Mouse (Mus musculus) frontal cortex, adult (tissue): Measurements from ENCODE around the gene Hist1h1t.

Experiments
- ATAC-seq: cut with Nextera tagmentation; 2 replicates; pipeline ENCODE4 v1.9.2; 2017; ENCODE audit warnings: mild to moderate bottlenecking, moderate library complexity, mixed read lengths; ENCODE audit not compliant: low TSS enrichment

Gene Hist1h1t

DNA sequence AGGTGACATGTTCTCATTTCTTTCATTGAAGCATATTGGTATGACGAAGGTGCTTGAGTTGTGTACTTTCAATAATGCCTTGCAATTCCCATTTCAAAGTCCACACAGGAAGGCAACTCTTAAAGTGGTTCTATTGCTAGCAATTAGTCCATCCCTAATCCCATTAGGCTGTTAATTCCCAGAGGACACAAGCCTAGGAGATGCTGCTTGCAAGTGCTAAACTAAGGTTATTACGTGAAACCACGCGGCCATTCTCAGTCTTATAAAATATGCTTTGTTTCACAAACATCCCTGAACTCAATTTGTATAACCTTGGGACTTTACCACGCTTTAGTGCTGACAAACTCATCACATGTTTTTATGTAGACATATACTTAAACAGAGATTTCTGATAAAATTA lies 41.5 kb downstream of the Hist1h1t start:
- ATAC-seq = no peak

DNA sequence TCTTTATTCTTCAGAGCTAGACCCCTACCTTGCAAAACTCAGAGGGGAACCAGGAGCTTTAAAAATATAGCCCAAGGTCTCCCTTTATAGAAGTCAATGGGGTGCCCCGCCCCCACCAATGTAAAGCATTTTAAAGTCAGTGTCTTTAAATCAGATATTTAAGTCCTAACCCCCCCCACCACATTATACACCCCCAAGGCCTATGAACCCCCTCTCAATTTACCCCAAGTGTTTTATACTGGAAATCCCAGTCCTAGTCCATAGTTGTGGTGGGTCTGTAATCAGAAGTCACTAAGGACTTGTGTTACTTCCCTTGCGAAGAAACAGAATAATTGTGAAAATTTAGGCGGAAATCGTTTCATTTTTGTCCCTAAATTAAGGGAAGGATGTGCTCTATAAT lies 42.4 kb downstream of the Hist1h1t start:
- no peak for ATAC-seq

- ATAC-seq = peak; percentile 88
These were observed 43.1 kb downstream of the Hist1h1t start, which contains the start of gene Hist1h1c for GRCm38 (mm10) chr13:23738677-23739068. Hist1h1c (plus strand) TSS chr13:23738808.

DNA sequence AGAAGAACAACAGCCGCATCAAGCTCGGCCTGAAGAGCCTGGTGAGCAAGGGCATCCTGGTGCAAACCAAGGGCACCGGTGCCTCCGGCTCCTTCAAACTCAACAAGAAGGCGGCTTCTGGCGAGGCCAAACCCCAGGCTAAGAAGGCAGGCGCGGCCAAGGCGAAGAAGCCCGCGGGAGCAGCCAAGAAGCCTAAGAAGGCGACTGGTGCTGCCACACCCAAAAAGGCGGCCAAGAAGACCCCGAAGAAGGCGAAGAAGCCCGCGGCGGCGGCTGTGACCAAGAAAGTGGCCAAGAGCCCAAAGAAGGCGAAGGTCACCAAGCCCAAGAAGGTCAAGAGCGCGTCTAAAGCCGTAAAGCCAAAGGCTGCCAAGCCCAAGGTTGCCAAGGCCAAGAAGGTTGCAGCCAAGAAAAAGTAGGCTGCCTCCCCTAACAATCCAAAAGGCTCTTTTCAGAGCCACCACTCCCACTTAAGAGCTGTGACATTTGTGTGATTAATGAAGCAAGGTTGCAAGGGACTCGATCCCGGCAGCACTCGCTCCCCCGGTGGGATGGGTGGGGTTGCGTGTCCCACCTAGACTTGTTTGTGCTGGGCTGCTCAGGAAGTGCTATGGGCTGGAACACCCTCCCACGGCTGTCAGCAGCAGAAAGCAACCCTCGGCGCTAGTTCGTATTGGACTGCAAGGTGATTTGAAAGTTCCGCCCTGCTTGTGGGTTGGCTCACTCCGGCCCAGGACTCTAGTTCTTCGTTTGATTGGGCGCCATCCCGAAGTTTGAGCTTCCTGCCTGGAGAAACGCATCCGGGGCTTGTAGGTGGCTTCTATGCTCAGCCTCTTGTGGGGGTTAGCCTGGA lies 43.7 kb downstream of the Hist1h1t start:
- peak; percentile 92 for ATAC-seq

DNA sequence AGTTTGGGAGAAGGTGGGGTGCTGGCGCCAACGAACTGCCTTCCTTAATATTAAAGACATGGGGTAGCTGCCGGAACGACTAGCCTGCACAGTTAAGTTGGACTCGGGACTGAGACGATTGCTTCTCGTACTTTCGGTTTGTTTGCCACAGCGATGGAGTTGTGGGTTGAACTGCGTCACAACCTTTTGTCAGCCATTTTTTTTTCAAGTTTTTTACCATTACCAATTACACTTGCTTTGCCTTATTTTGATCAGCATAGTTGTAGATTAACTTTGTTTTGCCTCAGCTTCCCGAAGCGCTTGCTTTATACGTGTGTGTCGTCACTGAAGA lies 44.3 kb downstream of the Hist1h1t start:
- peak; percentile 24 for ATAC-seq

DNA sequence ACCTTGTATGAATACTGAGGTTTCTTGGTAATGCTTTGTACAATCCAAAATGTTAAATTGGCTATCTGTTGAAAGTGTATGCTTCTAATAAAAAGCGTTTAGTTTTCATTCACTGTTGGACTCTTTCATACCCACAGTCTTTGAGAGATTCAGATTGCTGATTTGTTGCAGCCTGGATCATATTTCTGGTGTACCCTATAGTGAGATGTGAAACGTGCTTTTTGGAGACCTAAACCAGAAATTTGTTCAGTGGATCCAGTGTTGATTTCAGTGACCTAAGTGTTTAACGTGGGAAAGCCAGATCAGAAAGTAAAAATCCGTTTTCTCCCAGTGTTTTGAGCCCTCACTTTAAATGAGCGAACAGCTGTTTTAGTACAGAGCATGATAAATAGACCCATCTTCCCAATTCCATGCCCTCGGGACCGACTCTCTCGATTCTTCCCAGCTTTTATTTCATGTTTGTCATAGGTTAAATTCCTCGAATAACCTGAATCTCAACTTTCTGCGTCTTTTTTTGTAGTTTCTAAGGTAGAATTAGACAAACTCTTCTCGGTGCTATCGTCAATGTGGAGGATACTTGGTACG lies 44.7 kb downstream of the Hist1h1t start:
- ATAC-seq = no peak

DNA sequence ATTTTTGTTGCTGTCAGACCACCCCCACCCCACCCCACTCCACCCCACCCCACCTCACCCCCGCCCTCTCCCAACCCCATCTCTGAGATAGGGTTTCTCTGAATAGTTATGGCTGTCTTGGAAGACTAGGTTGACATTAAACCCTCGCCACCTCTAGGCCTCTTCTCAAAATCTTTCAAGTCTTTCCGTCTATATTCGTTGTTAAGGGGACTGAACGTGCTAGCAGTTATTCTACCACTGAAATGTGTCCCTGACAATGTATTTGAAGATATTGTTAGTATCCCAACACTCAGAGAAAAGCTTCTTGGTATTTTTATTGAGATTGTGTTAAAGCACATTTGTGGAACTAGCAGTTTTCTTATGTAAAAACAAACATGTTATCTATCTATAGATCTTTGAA lies 45.3 kb downstream of the Hist1h1t start:
- ATAC-seq = no peak

- ATAC-seq = no peak
These were observed 46.4 kb downstream of the Hist1h1t start for GRCm38 (mm10) chr13:23742007-23742406.

DNA sequence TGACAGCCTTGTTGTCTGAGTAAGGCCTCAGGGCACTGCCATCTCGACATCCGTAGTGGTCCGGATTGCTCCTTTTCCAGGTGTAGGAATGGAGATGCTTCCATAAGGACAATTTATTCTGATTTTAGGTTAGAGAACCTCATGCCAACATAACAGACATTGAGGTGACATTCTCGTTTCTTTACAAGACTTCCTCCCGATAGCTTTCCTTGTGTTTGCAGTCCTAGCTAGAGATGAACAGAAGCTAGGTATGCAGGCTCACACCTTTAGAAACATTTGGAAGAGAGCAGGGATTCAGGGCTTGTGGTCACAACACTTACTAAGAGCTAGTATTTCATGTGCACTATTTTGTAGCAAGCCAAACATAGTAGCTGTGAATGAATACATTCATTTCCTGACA lies 47.6 kb downstream of the Hist1h1t start:
- no peak for ATAC-seq

DNA sequence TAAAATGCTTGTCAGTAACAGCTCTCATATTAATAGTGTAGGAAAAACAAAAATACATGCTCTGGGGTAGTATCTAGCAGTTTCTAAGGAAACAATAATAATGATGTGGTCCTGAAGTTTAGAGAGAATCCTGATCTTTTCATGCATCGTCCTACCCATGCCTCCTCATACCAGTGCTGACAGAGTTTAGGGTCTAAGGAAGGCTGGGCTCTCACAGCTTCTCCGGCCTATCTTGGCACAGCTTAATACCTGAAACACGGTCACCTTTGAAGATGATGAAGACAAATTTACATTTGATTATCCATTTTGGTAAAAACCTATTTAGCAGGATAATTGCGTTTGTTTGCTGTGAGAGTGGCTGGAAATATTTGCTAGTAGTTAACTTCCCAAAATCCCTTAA lies 48.3 kb downstream of the Hist1h1t start:
- no peak for ATAC-seq

- no peak for ATAC-seq
These were observed 49.1 kb downstream of the Hist1h1t start for GRCm38 (mm10) chr13:23744421-23745380.

GRCm38 (mm10) chr13:23745381-23746161 lies 50.0 kb downstream of the Hist1h1t start, which contains the start of gene Hist1h3c:
Hist1h3c (minus strand) TSS chr13:23745602.
- ATAC-seq = peak; percentile 71
